Mouse (Mus musculus): ENCODE measurements around the gene Tpcn1. TPM values are rescaled to one million over a fixed set of nuclear protein-coding genes. Genes with fewer than 3 reads are reported as not detected.

The Tpcn1 gene
- polyA plus RNA-seq, 1 experiment from 2014 or later = 11.2 TPM

- H3K4me2 ChIP-seq (ENCODE audit: low read depth, low read length) = no peak overlapping the region
- H3K4me1 ChIP-seq (ENCODE audit: control insufficient read depth, insufficient read depth, low read length) = peaks cover 3% of the 10 kb centered on the region
- no peak for ATAC-seq (replicated peaks; ENCODE audit: insufficient number of reproducible peaks, low FRiP score, low TSS enrichment, low read depth)
- H3K27ac ChIP-seq (replicated peaks; ENCODE audit: low read depth, low read length) = no peak overlapping the region
- no peaks in the 10 kb centered on the region for H3K9me3 ChIP-seq (replicated peaks; ENCODE audit: control insufficient read depth, low read length)
- no peak overlapping the region for H3K4me3 ChIP-seq (ENCODE audit: low read depth, low read length)
- peak; percentile 45 for DNase-seq (ENCODE audit: low spot score)
- no peak overlapping the region for H3K9ac ChIP-seq (replicated peaks; ENCODE audit: low read length)
- 97% methylated on average over 4 of the region's 4 CpGs for WGBS
- H3K27me3 ChIP-seq (ENCODE audit: control insufficient read depth, insufficient read depth, low read length) = no peaks in the 10 kb centered on the region
- H3K36me3 ChIP-seq (replicated peaks; ENCODE audit: control insufficient read depth, insufficient read depth, low read depth, low read length) = peaks cover 7% of the 10 kb centered on the region
Measured at GRCm38 (mm10) chr5:120615903-120616302, 27.4 kb upstream of the Tpcn1 start.

DNA sequence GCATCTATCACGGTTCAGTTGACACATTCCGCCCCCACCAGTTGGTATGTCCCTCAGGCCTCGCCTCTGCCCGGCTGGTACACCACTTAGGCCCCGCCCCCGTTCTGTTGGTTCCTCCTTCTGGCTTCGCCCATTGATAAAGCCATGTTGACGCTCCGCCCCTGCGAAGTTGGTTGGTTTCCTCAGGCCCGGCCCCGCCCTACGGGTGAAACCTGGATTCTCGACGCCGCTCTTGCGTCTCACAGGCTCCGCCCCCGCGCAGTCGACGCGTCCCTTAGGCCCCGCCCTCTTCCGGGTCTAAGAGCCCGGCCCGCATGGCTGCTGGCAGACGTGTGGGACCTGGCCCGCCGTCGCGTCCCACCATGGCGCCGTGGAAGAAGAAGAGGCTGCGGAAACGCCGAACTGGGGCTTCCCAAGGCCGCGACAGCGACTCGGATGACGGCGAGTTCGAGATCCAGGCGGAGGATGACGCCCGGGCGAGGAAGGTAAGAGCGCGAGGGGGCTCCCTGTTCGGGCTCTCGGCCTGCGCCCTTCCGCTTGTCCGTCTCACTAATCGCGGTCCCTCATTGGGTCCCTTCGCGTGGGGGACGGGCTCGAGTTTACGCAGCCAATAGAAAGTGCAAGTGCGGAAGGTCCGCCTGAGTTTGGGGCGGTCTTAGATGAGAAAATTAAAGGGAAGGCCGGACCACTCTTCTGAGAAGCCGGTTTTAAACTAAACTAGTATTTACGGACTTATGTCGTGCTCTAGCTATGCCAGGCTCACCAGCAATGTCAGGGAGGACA is 24.5 kb upstream of the Tpcn1 start:
- Histone ChIP-seq H3K9ac (replicated peaks; ENCODE audit: low read length) (peak overlapping the region; percentile 67), H3K4me2 (ENCODE audit: low read depth, low read length) (peak overlapping the region; percentile 79), H3K4me1 (ENCODE audit: control insufficient read depth, insufficient read depth, low read length) (peaks cover 3% of the 10 kb centered on the region), H3K27me3 (ENCODE audit: control insufficient read depth, insufficient read depth, low read length) (no peaks in the 10 kb centered on the region), H3K4me3 (ENCODE audit: low read depth, low read length) (peak overlapping the region; percentile 75), H3K27ac (replicated peaks; ENCODE audit: low read depth, low read length) (no peak overlapping the region; the same call in 1 of the 2 replicates), H3K36me3 (replicated peaks; ENCODE audit: control insufficient read depth, insufficient read depth, low read depth, low read length) (no peaks in the 10 kb centered on the region; the same call in none of the 2 replicates), H3K9me3 (replicated peaks; ENCODE audit: control insufficient read depth, low read length) (no peaks in the 10 kb centered on the region)
- ATAC-seq (replicated peaks; ENCODE audit: insufficient number of reproducible peaks, low FRiP score, low TSS enrichment, low read depth) (peak; percentile 88), DNase-seq (ENCODE audit: low spot score) (peak; percentile 100)
- under 1% methylated on average over 69 of the region's 69 CpGs for WGBS

GRCm38 (mm10) chr5:120612442-120612821 is 24.0 kb upstream of the Tpcn1 start, which contains the start of the genes Rita1 and Ddx54:
Gene Rita1, minus strand, starts transcription at chr5:120612589.
Gene Ddx54, plus strand, starts transcription at chr5:120612739.
- Histone ChIP-seq H3K27ac (replicated peaks; ENCODE audit: low read depth, low read length) (peak within 1 kb of the TSS; percentile 1; the same call in 1 of the 2 replicates), H3K4me1 (ENCODE audit: control insufficient read depth, insufficient read depth, low read length) (peaks cover 3% of the 10 kb centered on the region), H3K4me3 (ENCODE audit: low read depth, low read length) (peak within 1 kb of the TSS; percentile 75), H3K27me3 (ENCODE audit: control insufficient read depth, insufficient read depth, low read length) (no peaks in the 10 kb centered on the region), H3K4me2 (ENCODE audit: low read depth, low read length) (peak within 1 kb of the TSS; percentile 79), H3K36me3 (replicated peaks; ENCODE audit: control insufficient read depth, insufficient read depth, low read depth, low read length) (no peaks in the 10 kb centered on the region; the same call in none of the 2 replicates), H3K9me3 (replicated peaks; ENCODE audit: control insufficient read depth, low read length) (no peaks in the 10 kb centered on the region), H3K9ac (replicated peaks; ENCODE audit: low read length) (peak within 1 kb of the TSS; percentile 67)
- DNase-seq (ENCODE audit: low spot score) (peak; percentile 96), ATAC-seq (replicated peaks; ENCODE audit: insufficient number of reproducible peaks, low FRiP score, low TSS enrichment, low read depth) (peak; percentile 76)
- WGBS = under 1% methylated on average over 22 of the region's 22 CpGs

- Histone ChIP-seq H3K36me3 (replicated peaks; ENCODE audit: control insufficient read depth, insufficient read depth, low read depth, low read length) (no peaks in the 10 kb centered on the region), H3K27me3 (ENCODE audit: control insufficient read depth, insufficient read depth, low read length) (no peaks in the 10 kb centered on the region), H3K27ac (replicated peaks; ENCODE audit: low read depth, low read length) (no peak overlapping the region), H3K9ac (replicated peaks; ENCODE audit: low read length) (peak overlapping the region; percentile 43; the same call in 1 of the 2 replicates), H3K9me3 (replicated peaks; ENCODE audit: control insufficient read depth, low read length) (no peaks in the 10 kb centered on the region), H3K4me2 (ENCODE audit: low read depth, low read length) (peak overlapping the region; percentile 79), H3K4me3 (ENCODE audit: low read depth, low read length) (peak overlapping the region; percentile 75), H3K4me1 (ENCODE audit: control insufficient read depth, insufficient read depth, low read length) (peaks cover 3% of the 10 kb centered on the region)
- DNase-seq (ENCODE audit: low spot score) (no peak), ATAC-seq (replicated peaks; ENCODE audit: insufficient number of reproducible peaks, low FRiP score, low TSS enrichment, low read depth) (no peak)
- 44% methylated on average over 8 of the region's 8 CpGs for WGBS
Measured at GRCm38 (mm10) chr5:120611416-120611815, 22.9 kb upstream of the Tpcn1 start.

- Histone ChIP-seq H3K27me3 (ENCODE audit: control insufficient read depth, insufficient read depth, low read length) (no peaks in the 10 kb centered on the region), H3K9ac (replicated peaks; ENCODE audit: low read length) (no peak overlapping the region; the same call in 1 of the 2 replicates), H3K4me3 (ENCODE audit: low read depth, low read length) (no peak overlapping the region), H3K27ac (replicated peaks; ENCODE audit: low read depth, low read length) (no peak overlapping the region), H3K36me3 (replicated peaks; ENCODE audit: control insufficient read depth, insufficient read depth, low read depth, low read length) (no peaks in the 10 kb centered on the region), H3K4me2 (ENCODE audit: low read depth, low read length) (no peak overlapping the region), H3K9me3 (replicated peaks; ENCODE audit: control insufficient read depth, low read length) (no peaks in the 10 kb centered on the region), H3K4me1 (ENCODE audit: control insufficient read depth, insufficient read depth, low read length) (peaks cover 3% of the 10 kb centered on the region)
- DNase-seq (ENCODE audit: low spot score) (no peak), ATAC-seq (replicated peaks; ENCODE audit: insufficient number of reproducible peaks, low FRiP score, low TSS enrichment, low read depth) (no peak)
- WGBS = 94% methylated on average over 5 of the region's 5 CpGs
Measured at GRCm38 (mm10) chr5:120610906-120611305, 22.4 kb upstream of the Tpcn1 start.

DNA sequence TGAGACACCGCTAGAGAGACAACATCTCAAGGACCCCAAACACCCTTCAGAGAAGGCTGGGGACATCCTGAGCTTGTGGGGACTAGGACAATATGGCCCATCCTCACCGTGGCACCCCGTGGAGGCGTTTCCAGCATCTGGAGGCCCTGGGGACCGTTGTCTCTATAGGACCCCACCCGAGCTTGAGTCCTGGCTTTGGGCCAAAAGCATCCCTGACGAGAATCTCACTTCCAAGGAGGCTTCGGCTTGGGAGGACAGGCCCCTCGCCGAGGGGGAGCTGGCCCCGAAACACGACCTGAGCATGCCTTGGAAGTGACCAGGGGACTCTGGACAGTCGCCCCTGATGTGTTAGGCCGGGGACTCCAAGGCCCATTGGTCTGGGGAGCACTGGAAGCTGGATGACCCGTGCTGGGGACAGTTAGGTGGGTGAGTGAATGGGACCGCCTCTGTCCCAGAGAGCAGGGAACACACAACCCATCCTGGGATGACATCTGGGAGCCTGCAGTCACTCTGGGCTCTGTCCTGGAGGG is 20.8 kb upstream of the Tpcn1 start:
- no peak overlapping the region for H3K9ac ChIP-seq (replicated peaks; ENCODE audit: low read length)
- peaks cover 3% of the 10 kb centered on the region for H3K4me1 ChIP-seq (ENCODE audit: control insufficient read depth, insufficient read depth, low read length)
- ATAC-seq (replicated peaks; ENCODE audit: insufficient number of reproducible peaks, low FRiP score, low TSS enrichment, low read depth) (no peak), DNase-seq (ENCODE audit: low spot score) (no peak)
- H3K27me3 ChIP-seq (ENCODE audit: control insufficient read depth, insufficient read depth, low read length) = no peaks in the 10 kb centered on the region
- 90% methylated on average over 16 of the region's 16 CpGs for WGBS
- H3K4me2 ChIP-seq (ENCODE audit: low read depth, low read length) = no peak overlapping the region
- H3K4me3 ChIP-seq (ENCODE audit: low read depth, low read length) = no peak overlapping the region
- H3K9me3 ChIP-seq (replicated peaks; ENCODE audit: control insufficient read depth, low read length) = no peaks in the 10 kb centered on the region
- no peaks in the 10 kb centered on the region for H3K36me3 ChIP-seq (replicated peaks; ENCODE audit: control insufficient read depth, insufficient read depth, low read depth, low read length)
- no peak overlapping the region for H3K27ac ChIP-seq (replicated peaks; ENCODE audit: low read depth, low read length)

DNA sequence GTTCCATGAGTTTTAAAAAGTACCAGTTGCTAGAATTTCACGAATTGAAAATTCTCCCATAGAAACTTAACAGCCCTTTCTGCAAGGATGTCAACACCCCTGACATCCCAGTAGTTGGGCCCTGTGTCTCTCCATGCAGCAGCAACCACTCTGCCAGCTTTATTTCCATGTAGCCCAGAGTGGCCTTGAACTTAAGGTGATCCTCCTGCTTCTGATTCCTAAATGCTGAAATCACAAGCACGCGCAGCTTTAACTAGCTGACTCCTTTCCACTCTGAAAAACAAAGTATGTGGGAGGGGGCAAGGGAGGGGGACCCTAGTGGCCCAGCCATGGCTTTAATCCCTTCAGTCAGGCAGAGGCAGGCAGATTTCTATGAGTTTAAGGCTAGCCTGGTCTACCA is 18.9 kb upstream of the Tpcn1 start:
- Histone ChIP-seq H3K9ac (replicated peaks; ENCODE audit: low read length) (no peak overlapping the region), H3K4me2 (ENCODE audit: low read depth, low read length) (no peak overlapping the region), H3K27me3 (ENCODE audit: control insufficient read depth, insufficient read depth, low read length) (no peaks in the 10 kb centered on the region), H3K36me3 (replicated peaks; ENCODE audit: control insufficient read depth, insufficient read depth, low read depth, low read length) (no peaks in the 10 kb centered on the region), H3K4me3 (ENCODE audit: low read depth, low read length) (no peak overlapping the region), H3K27ac (replicated peaks; ENCODE audit: low read depth, low read length) (no peak overlapping the region), H3K4me1 (ENCODE audit: control insufficient read depth, insufficient read depth, low read length) (peaks cover 3% of the 10 kb centered on the region), H3K9me3 (replicated peaks; ENCODE audit: control insufficient read depth, low read length) (no peaks in the 10 kb centered on the region)
- whole genome bisulfite sequencing = 76% methylated on average over 3 of the region's 3 CpGs
- no peak for ATAC-seq (replicated peaks; ENCODE audit: insufficient number of reproducible peaks, low FRiP score, low TSS enrichment, low read depth)
- DNase-seq (ENCODE audit: low spot score) = no peak

- H3K4me3 ChIP-seq (ENCODE audit: low read depth, low read length) = no peak overlapping the region
- H3K27ac ChIP-seq (replicated peaks; ENCODE audit: low read depth, low read length) = no peak overlapping the region
- H3K27me3 ChIP-seq (ENCODE audit: control insufficient read depth, insufficient read depth, low read length) = no peaks in the 10 kb centered on the region
- no peaks in the 10 kb centered on the region for H3K9me3 ChIP-seq (replicated peaks; ENCODE audit: control insufficient read depth, low read length)
- no peak overlapping the region for H3K4me2 ChIP-seq (ENCODE audit: low read depth, low read length)
- DNase-seq (ENCODE audit: low spot score) (no peak), ATAC-seq (replicated peaks; ENCODE audit: insufficient number of reproducible peaks, low FRiP score, low TSS enrichment, low read depth) (no peak)
- 68% methylated on average over 25 of the region's 25 CpGs for WGBS
- no peaks in the 10 kb centered on the region for H3K36me3 ChIP-seq (replicated peaks; ENCODE audit: control insufficient read depth, insufficient read depth, low read depth, low read length)
- no peak overlapping the region; the same call in 1 of the 2 replicates for H3K9ac ChIP-seq (replicated peaks; ENCODE audit: low read length)
- peaks cover 3% of the 10 kb centered on the region for H3K4me1 ChIP-seq (ENCODE audit: control insufficient read depth, insufficient read depth, low read length)
Measured at GRCm38 (mm10) chr5:120606590-120607200, 18.2 kb upstream of the Tpcn1 start.
